Mouse (Mus musculus) left cerebral cortex, adult 6 months (tissue): ENCODE results near the gene Trim65. TPM values are rescaled to one million over a fixed set of nuclear protein-coding genes. Genes with fewer than 3 reads are reported as not detected.

Experiments
- long read RNA-seq, 2 experiments: library from polyadenylated mRNA; unstranded; transcript quantifications; one replicate each; pipeline ENCODE4 v2.0.0; 2019 to 2020
- polyA plus RNA-seq: library from polyadenylated mRNA; unstranded; fragments of <200 nt; fragmentation: Nextera tagmentation; gene quantifications from 2 replicates; pipeline ENCODE4 v1.2.3, GENCODE M21; 2021

The Trim65 gene
- polyA plus RNA-seq = 2.0 and 2.8 TPM in 2 replicates
- long read RNA-seq, experiment 1, full-length matches to known transcripts = 4 of 5 reads
- long read RNA-seq, experiment 1, partial matches to known transcripts = 0 of 5 reads
- long read RNA-seq, experiment 1, other reads (novel, unspliced or antisense) = 1 of 5 reads
- long read RNA-seq, experiment 2, partial matches to known transcripts = 0 of 2 reads
- long read RNA-seq, experiment 2, other reads (novel, unspliced or antisense) = 2 of 2 reads

GRCm38 (mm10) chr11:116130488-116131205 lies at the start of gene Trim65:
Gene Trim65 (minus strand): TSS chr11:116131128.

GRCm38 (mm10) chr11:116167884-116168439 lies 37.0 kb upstream of the Trim65 start, which contains the start of gene Fbf1:
Gene Fbf1 (minus strand): TSS chr11:116168166.

GRCm38 (mm10) chr11:116138468-116139138 lies 7.7 kb upstream of the Trim65 start, which contains the start of gene Mrpl38:
Gene Mrpl38 (minus strand): TSS chr11:116138868.

GRCm38 (mm10) chr11:116127156-116127980 lies 3.6 kb downstream of the Trim65 start, which contains the start of gene Trim47:
Gene Trim47 (minus strand): TSS chr11:116127210.

GRCm38 (mm10) chr11:116086258-116087193 lies 44.4 kb downstream of the Trim65 start, which contains the start of gene Wbp2:
Gene Wbp2 (minus strand): TSS chr11:116086995.

GRCm38 (mm10) chr11:116077446-116078204 lies 53.3 kb downstream of the Trim65 start, which contains the start of gene Unc13d:
Gene Unc13d (minus strand): TSS chr11:116077961.

Other genes starting within 250 kb of the Trim65 start
- 1.4 and 1.7 TPM in 2 replicates for gene Smim5, start 231.2 kb downstream of the Trim65 start, polyA plus RNA-seq
- gene Smim6, start 219.1 kb downstream of the Trim65 start, polyA plus RNA-seq = not detected in 2 replicates
- gene Sap30bp, start 197.8 kb downstream of the Trim65 start, polyA plus RNA-seq = 26.6 and 36.8 TPM in 2 replicates
- 7.0 and 8.5 TPM in 2 replicates for gene Recql5, start 197.7 kb downstream of the Trim65 start, polyA plus RNA-seq
- 3.5 and 3.7 TPM in 2 replicates for gene Itgb4, start 156.4 kb downstream of the Trim65 start, polyA plus RNA-seq
- 19.0 and 23.7 TPM in 2 replicates for gene Galk1, start 118.4 kb downstream of the Trim65 start, polyA plus RNA-seq
- 208 and 343 TPM in 2 replicates for gene H3f3b, start 103.2 kb downstream of the Trim65 start, polyA plus RNA-seq
- 5.8 and 7.4 TPM in 2 replicates for gene Unk, start 100.8 kb downstream of the Trim65 start, polyA plus RNA-seq
- 1.0 and 1.3 TPM in 2 replicates for gene Unc13d, start 53.2 kb downstream of the Trim65 start, polyA plus RNA-seq
- 252 and 516 TPM in 2 replicates for gene Wbp2, start 44.1 kb downstream of the Trim65 start, polyA plus RNA-seq
- gene Trim47, start 3.9 kb downstream of the Trim65 start, polyA plus RNA-seq = 2.7 and 4.7 TPM in 2 replicates
- 62.0 and 78.9 TPM in 2 replicates for gene Mrpl38, start 7.7 kb upstream of the Trim65 start, polyA plus RNA-seq
- gene Fbf1, start 37.0 kb upstream of the Trim65 start, polyA plus RNA-seq = 25.2 and 27.1 TPM in 2 replicates
- gene Ten1, start 67.7 kb upstream of the Trim65 start, polyA plus RNA-seq = 100.0 and 109 TPM in 2 replicates
- gene Acox1, start 67.9 kb upstream of the Trim65 start, polyA plus RNA-seq = 65.0 and 76.9 TPM in 2 replicates
- gene Evpl, start 106.9 kb upstream of the Trim65 start, polyA plus RNA-seq = 0.53 and 0.79 TPM in 2 replicates
- gene Srp68, start 143.1 kb upstream of the Trim65 start, polyA plus RNA-seq = 25.9 and 34.4 TPM in 2 replicates
- not detected in 2 replicates for gene Galr2, start 149.8 kb upstream of the Trim65 start, polyA plus RNA-seq
- 44.9 and 81.5 TPM in 2 replicates for gene Exoc7, start 176.1 kb upstream of the Trim65 start, polyA plus RNA-seq
- gene Foxj1, start 204.3 kb upstream of the Trim65 start, polyA plus RNA-seq = 1.0 and 3.7 TPM in 2 replicates